Mouse (Mus musculus): Measurements from ENCODE around the gene Nxnl2. TPM values are rescaled to one million over a fixed set of nuclear protein-coding genes. Genes with fewer than 3 reads are reported as not detected.
A peak's percentile ranks its signal among the peaks of the same experiment; 100 is the strongest.

Gene Nxnl2
- polyA plus RNA-seq, 1 experiment from 2014 or later: 0.15 TPM

- DNase-seq (no peak), ATAC-seq (peak; percentile 8; the same call in 1 of the 2 replicates)
- no peak overlapping the region for H3K9ac ChIP-seq (replicated peaks)
- no peaks in the 10 kb centered on the region for H3K9me3 ChIP-seq (ENCODE audit: low read length)
- H3K27ac ChIP-seq (ENCODE audit: low read depth): peak overlapping the region; percentile 57
- peaks cover 12% of the 10 kb centered on the region for H3K36me3 ChIP-seq (replicated peaks; ENCODE audit: insufficient read depth, low read length)
- no peak overlapping the region for H3K4me3 ChIP-seq (ENCODE audit: low read depth, low read length)
- no peaks in the 10 kb centered on the region for H3K27me3 ChIP-seq (ENCODE audit: insufficient read depth, low read length)
- H3K4me2 ChIP-seq (ENCODE audit: low read depth, low read length): no peak overlapping the region
- no peak for TF ChIP-seq CTCF (IDR thresholded peaks at IDR 0.05; ENCODE audit: low read depth)
- TF ChIP-seq EP300 (IDR thresholded peaks at IDR 0.05; ENCODE audit: low read depth): no peak
- peaks cover 4% of the 10 kb centered on the region; the same call in 1 of the 2 replicates for H3K4me1 ChIP-seq (ENCODE audit: insufficient read depth)
- WGBS (ENCODE audit: insufficient replicate concordance): 61% methylated on average over 4 of the region's 4 CpGs
These were observed 17.2 kb upstream of the Nxnl2 start for GRCm38 (mm10) chr13:51153670-51154030.

- Histone ChIP-seq H3K36me3 (replicated peaks; ENCODE audit: insufficient read depth, low read length) (peaks cover 6% of the 10 kb centered on the region), H3K27ac (ENCODE audit: low read depth) (no peak overlapping the region), H3K4me2 (ENCODE audit: low read depth, low read length) (no peak overlapping the region), H3K9ac (replicated peaks) (no peak overlapping the region), H3K4me3 (ENCODE audit: low read depth, low read length) (no peak overlapping the region), H3K9me3 (ENCODE audit: low read length) (no peaks in the 10 kb centered on the region), H3K27me3 (ENCODE audit: insufficient read depth, low read length) (no peaks in the 10 kb centered on the region), H3K4me1 (ENCODE audit: insufficient read depth) (peaks cover 4% of the 10 kb centered on the region; the same call in 1 of the 2 replicates)
- 86% methylated on average over 15 of the region's 15 CpGs for WGBS (ENCODE audit: insufficient replicate concordance)
- TF ChIP-seq CTCF (IDR thresholded peaks at IDR 0.05; ENCODE audit: low read depth) (no peak), EP300 (IDR thresholded peaks at IDR 0.05; ENCODE audit: low read depth) (no peak)
- ATAC-seq: no peak
- DNase-seq: no peak
These were observed 15.4 kb upstream of the Nxnl2 start for GRCm38 (mm10) chr13:51155178-51156013.

GRCm38 (mm10) chr13:51156014-51156386 lies 14.8 kb upstream of the Nxnl2 start:
- peaks cover 4% of the 10 kb centered on the region; the same call in 1 of the 2 replicates for H3K4me1 ChIP-seq (ENCODE audit: insufficient read depth)
- peaks cover 5% of the 10 kb centered on the region; the same call in 1 of the 2 replicates for H3K36me3 ChIP-seq (replicated peaks; ENCODE audit: insufficient read depth, low read length)
- no peak overlapping the region for H3K27ac ChIP-seq (ENCODE audit: low read depth)
- DNase-seq (no peak), ATAC-seq (no peak)
- no peaks in the 10 kb centered on the region for H3K9me3 ChIP-seq (ENCODE audit: low read length)
- no peaks in the 10 kb centered on the region for H3K27me3 ChIP-seq (ENCODE audit: insufficient read depth, low read length)
- H3K4me3 ChIP-seq (ENCODE audit: low read depth, low read length): no peak overlapping the region
- no peak overlapping the region for H3K4me2 ChIP-seq (ENCODE audit: low read depth, low read length)
- 92% methylated on average over 6 of the region's 6 CpGs for WGBS (ENCODE audit: insufficient replicate concordance)
- H3K9ac ChIP-seq (replicated peaks): no peak overlapping the region
- no peak for TF ChIP-seq EP300 (IDR thresholded peaks at IDR 0.05; ENCODE audit: low read depth)
- TF ChIP-seq CTCF (IDR thresholded peaks at IDR 0.05; ENCODE audit: low read depth): no peak

- H3K27ac ChIP-seq (ENCODE audit: low read depth): no peak overlapping the region
- ATAC-seq: no peak
- 49% methylated on average over 3 of the region's 3 CpGs for WGBS (ENCODE audit: insufficient replicate concordance)
These were observed 13.5 kb upstream of the Nxnl2 start for GRCm38 (mm10) chr13:51157291-51157690.

GRCm38 (mm10) chr13:51161672-51162071 lies 9.2 kb upstream of the Nxnl2 start:
- H3K9ac ChIP-seq (replicated peaks): no peak overlapping the region
- no peak overlapping the region for H3K27ac ChIP-seq (ENCODE audit: low read depth)
- no peaks in the 10 kb centered on the region for H3K27me3 ChIP-seq (ENCODE audit: insufficient read depth, low read length)
- H3K4me3 ChIP-seq (ENCODE audit: low read depth, low read length): no peak overlapping the region
- no peak overlapping the region for H3K4me2 ChIP-seq (ENCODE audit: low read depth, low read length)
- H3K9me3 ChIP-seq (ENCODE audit: low read length): no peaks in the 10 kb centered on the region
- WGBS (ENCODE audit: insufficient replicate concordance): 58% methylated on average over 2 of the region's 2 CpGs
- H3K4me1 ChIP-seq (ENCODE audit: insufficient read depth): no peaks in the 10 kb centered on the region
- H3K36me3 ChIP-seq (replicated peaks; ENCODE audit: insufficient read depth, low read length): no peaks in the 10 kb centered on the region; the same call in 1 of the 2 replicates
- DNase-seq (no peak), ATAC-seq (no peak)
- TF ChIP-seq CTCF (IDR thresholded peaks at IDR 0.05; ENCODE audit: low read depth) (no peak), EP300 (IDR thresholded peaks at IDR 0.05; ENCODE audit: low read depth) (no peak)

More at GRCm38 (mm10) chr13:51157291-51157690, 13.5 kb upstream of the Nxnl2 start:
- no peak overlapping the region for H3K4me2 ChIP-seq (ENCODE audit: low read depth, low read length)
- H3K4me3 ChIP-seq (ENCODE audit: low read depth, low read length): no peak overlapping the region
- no peaks in the 10 kb centered on the region for H3K27me3 ChIP-seq (ENCODE audit: insufficient read depth, low read length)
- DNase-seq: no peak
- H3K36me3 ChIP-seq (replicated peaks; ENCODE audit: insufficient read depth, low read length): peaks cover 5% of the 10 kb centered on the region; the same call in 1 of the 2 replicates
- H3K9me3 ChIP-seq (ENCODE audit: low read length): no peaks in the 10 kb centered on the region
- H3K4me1 ChIP-seq (ENCODE audit: insufficient read depth): peaks cover 4% of the 10 kb centered on the region; the same call in 1 of the 2 replicates
- no peak overlapping the region for H3K9ac ChIP-seq (replicated peaks)
- TF ChIP-seq EP300 (IDR thresholded peaks at IDR 0.05; ENCODE audit: low read depth): no peak
- no peak for TF ChIP-seq CTCF (IDR thresholded peaks at IDR 0.05; ENCODE audit: low read depth)

- Histone ChIP-seq H3K4me2 (ENCODE audit: low read depth, low read length) (no peak overlapping the region), H3K4me3 (ENCODE audit: low read depth, low read length) (no peak overlapping the region), H3K9ac (replicated peaks) (no peak overlapping the region), H3K9me3 (ENCODE audit: low read length) (no peaks in the 10 kb centered on the region), H3K27ac (ENCODE audit: low read depth) (no peak overlapping the region), H3K27me3 (ENCODE audit: insufficient read depth, low read length) (no peaks in the 10 kb centered on the region), H3K4me1 (ENCODE audit: insufficient read depth) (no peaks in the 10 kb centered on the region), H3K36me3 (replicated peaks; ENCODE audit: insufficient read depth, low read length) (no peaks in the 10 kb centered on the region; the same call in 1 of the 2 replicates)
- ATAC-seq (no peak), DNase-seq (no peak)
- TF ChIP-seq CTCF (IDR thresholded peaks at IDR 0.05; ENCODE audit: low read depth): no peak
- TF ChIP-seq EP300 (IDR thresholded peaks at IDR 0.05; ENCODE audit: low read depth): no peak
- WGBS (ENCODE audit: insufficient replicate concordance): 63% methylated on average over 6 of the region's 6 CpGs
These were observed 8.6 kb upstream of the Nxnl2 start for GRCm38 (mm10) chr13:51162246-51162645.

Data from liver, postnatal 0 days (tissue).